Mouse (Mus musculus): ENCODE results near the gene Kcnk16. TPM values are rescaled to one million over a fixed set of nuclear protein-coding genes. Genes with fewer than 3 reads are reported as not detected.
A peak's percentile ranks its signal among the peaks of the same experiment; 100 is the strongest.
"Not testable (repeated sequence)": the region's sequence is repeated elsewhere in the genome, so short reads cannot be mapped to it uniquely, and the experiment has no call there.

The Kcnk16 gene
- total RNA-seq (2021) = not detected

GRCm38 (mm10) chr14:20269082-20269809 is at the start of gene Kcnk16:
Gene Kcnk16 (minus strand): TSS chr14:20269199.
- no peak for DNase-seq

- DNase-seq = no peak
These were observed 46.1 kb upstream of the Kcnk16 start for GRCm38 (mm10) chr14:20315137-20315536.

GRCm38 (mm10) chr14:20305085-20305484 is 36.1 kb upstream of the Kcnk16 start:
- DNase-seq = not testable (repeated sequence)

GRCm38 (mm10) chr14:20298131-20298530 is 29.1 kb upstream of the Kcnk16 start:
- no peak for DNase-seq

- no peak for DNase-seq
These were observed 28.6 kb upstream of the Kcnk16 start for GRCm38 (mm10) chr14:20297616-20298015.

- DNase-seq = no peak
These were observed 25.9 kb upstream of the Kcnk16 start for GRCm38 (mm10) chr14:20294947-20295346.

- DNase-seq = peak; percentile 83
These were observed 25.3 kb upstream of the Kcnk16 start, which contains the start of gene Nudt13 for GRCm38 (mm10) chr14:20294117-20294892. Gene Nudt13 (plus strand): TSS chr14:20294697.

GRCm38 (mm10) chr14:20291391-20291790 is 22.4 kb upstream of the Kcnk16 start:
- no peak for DNase-seq

GRCm38 (mm10) chr14:20268421-20268820 is 578 bp downstream of the Kcnk16 start:
- peak; percentile 18 for DNase-seq

- DNase-seq = no peak
These were observed 6.7 kb downstream of the Kcnk16 start for GRCm38 (mm10) chr14:20262346-20262745.

GRCm38 (mm10) chr14:20258185-20259113 is 10.6 kb downstream of the Kcnk16 start:
- DNase-seq = peak; percentile 89

GRCm38 (mm10) chr14:20250237-20251171 is 18.5 kb downstream of the Kcnk16 start:
- no peak for DNase-seq

- DNase-seq = no peak
These were observed 21.0 kb downstream of the Kcnk16 start for GRCm38 (mm10) chr14:20248001-20248400.

GRCm38 (mm10) chr14:20246811-20247266 is 22.2 kb downstream of the Kcnk16 start:
- peak; percentile 39 for DNase-seq

GRCm38 (mm10) chr14:20245861-20246260 is 23.1 kb downstream of the Kcnk16 start:
- no peak for DNase-seq

GRCm38 (mm10) chr14:20245318-20245717 is 23.7 kb downstream of the Kcnk16 start:
- DNase-seq = peak; percentile 27

- DNase-seq = no peak
These were observed 25.8 kb downstream of the Kcnk16 start for GRCm38 (mm10) chr14:20243158-20243557.

- DNase-seq = no peak
These were observed 26.5 kb downstream of the Kcnk16 start for GRCm38 (mm10) chr14:20242454-20242853.

- DNase-seq = no peak
These were observed 34.6 kb downstream of the Kcnk16 start for GRCm38 (mm10) chr14:20234403-20234802.

- DNase-seq = no peak
These were observed 35.7 kb downstream of the Kcnk16 start for GRCm38 (mm10) chr14:20233016-20233980.

Data from heart, postnatal 4 days (tissue).